Mouse (Mus musculus): ENCODE measurements around the gene Gm12184. TPM values are rescaled to one million over a fixed set of nuclear protein-coding genes. Genes with fewer than 3 reads are reported as not detected.
A peak's percentile ranks its signal among the peaks of the same experiment; 100 is the strongest.

The Gm12184 gene
- polyA plus RNA-seq, 1 experiment from 2014 or later = 4.5 TPM

DNA sequence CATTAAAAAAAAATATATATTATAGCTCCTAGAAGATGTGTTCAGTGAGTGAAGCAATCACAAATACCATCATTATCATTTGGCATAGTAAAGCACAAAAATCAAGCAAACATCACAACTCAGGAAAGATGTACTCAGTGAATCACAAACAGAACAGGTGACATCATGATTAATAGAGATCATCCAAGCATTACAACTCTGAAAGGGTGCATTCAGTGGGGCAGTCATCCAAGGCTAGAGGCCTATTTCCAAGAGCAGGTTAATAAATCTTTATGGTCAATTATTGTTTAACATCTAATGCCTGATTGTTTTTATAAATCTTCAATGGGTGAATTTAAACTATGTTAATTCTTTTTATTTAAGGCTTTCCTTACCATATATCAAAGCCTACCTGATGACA lies 14.3 kb upstream of the Gm12184 start:
- Histone ChIP-seq H3K9ac (replicated peaks; ENCODE audit: low read length) (no peak overlapping the region), H3K4me3 (replicated peaks; ENCODE audit: low read depth, low read length) (no peak overlapping the region), H3K27ac (replicated peaks; ENCODE audit: low read depth, low read length) (no peak overlapping the region), H3K27me3 (ENCODE audit: control insufficient read depth, insufficient read depth, low read length) (peaks cover 10% of the 10 kb centered on the region), H3K4me1 (ENCODE audit: control insufficient read depth, insufficient read depth, low read length) (peaks cover 7% of the 10 kb centered on the region), H3K36me3 (ENCODE audit: control insufficient read depth, insufficient read depth, low read length) (no peaks in the 10 kb centered on the region), H3K9me3 (ENCODE audit: control insufficient read depth, low read length) (no peaks in the 10 kb centered on the region), H3K4me2 (ENCODE audit: low read length) (no peak overlapping the region)
- ATAC-seq (ENCODE audit: low FRiP score, low TSS enrichment) = no peak
- no peak for DNase-seq

DNA sequence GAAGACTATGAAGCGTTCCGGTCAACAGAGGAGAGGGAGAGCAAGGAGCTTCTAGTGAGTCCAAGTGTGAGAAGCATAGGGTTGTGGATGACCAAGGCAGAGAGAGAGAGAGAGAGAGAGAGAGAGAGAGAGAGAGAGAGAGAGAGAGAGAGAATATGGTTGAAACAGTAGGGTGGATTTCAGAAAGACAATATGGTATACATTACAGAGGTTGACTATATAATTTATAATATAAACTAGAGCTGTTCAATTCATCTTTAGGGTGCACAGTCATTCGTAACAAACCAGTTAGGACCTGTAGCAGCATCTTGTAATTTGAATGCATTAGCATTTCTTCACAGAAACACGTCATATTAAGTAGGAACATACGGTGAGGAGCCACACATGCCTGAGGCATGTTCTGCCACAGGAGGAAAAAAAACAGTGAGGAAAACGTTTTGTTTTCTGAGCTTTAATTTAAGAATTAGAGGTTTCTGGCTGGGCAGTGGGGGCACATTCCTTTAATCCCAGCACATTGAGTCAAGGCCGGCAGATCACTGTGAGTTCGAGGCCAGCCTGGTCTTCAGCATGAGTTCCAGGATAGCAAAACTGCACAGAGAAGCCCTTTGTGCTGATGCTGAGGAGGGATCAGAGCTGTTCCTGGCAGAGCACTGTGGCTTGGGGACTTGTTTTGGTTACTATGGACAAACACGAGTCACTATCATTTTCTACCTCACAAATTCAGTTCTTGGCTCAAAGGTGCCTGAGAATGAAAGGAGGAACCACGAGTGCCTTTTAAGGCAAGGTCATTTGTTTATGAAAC lies 12.6 kb upstream of the Gm12184 start:
- peaks cover 7% of the 10 kb centered on the region for H3K4me1 ChIP-seq (ENCODE audit: control insufficient read depth, insufficient read depth, low read length)
- H3K27me3 ChIP-seq (ENCODE audit: control insufficient read depth, insufficient read depth, low read length) = peaks cover 10% of the 10 kb centered on the region
- H3K9ac ChIP-seq (replicated peaks; ENCODE audit: low read length) = no peak overlapping the region
- H3K9me3 ChIP-seq (ENCODE audit: control insufficient read depth, low read length) = no peaks in the 10 kb centered on the region
- ATAC-seq (ENCODE audit: low FRiP score, low TSS enrichment) (no peak), DNase-seq (no peak)
- H3K4me2 ChIP-seq (ENCODE audit: low read length) = peak overlapping the region; percentile 58
- H3K36me3 ChIP-seq (ENCODE audit: control insufficient read depth, insufficient read depth, low read length) = no peaks in the 10 kb centered on the region
- no peak overlapping the region for H3K27ac ChIP-seq (replicated peaks; ENCODE audit: low read depth, low read length)
- peak overlapping the region; percentile 77 for H3K4me3 ChIP-seq (replicated peaks; ENCODE audit: low read depth, low read length)
- 68% methylated on average over 10 of the region's 10 CpGs for WGBS

- Histone ChIP-seq H3K9me3 (ENCODE audit: control insufficient read depth, low read length) (no peaks in the 10 kb centered on the region), H3K9ac (replicated peaks; ENCODE audit: low read length) (peak overlapping the region; percentile 69), H3K27me3 (ENCODE audit: control insufficient read depth, insufficient read depth, low read length) (peaks cover 10% of the 10 kb centered on the region), H3K4me3 (replicated peaks; ENCODE audit: low read depth, low read length) (peak overlapping the region; percentile 77), H3K4me2 (ENCODE audit: low read length) (peak overlapping the region; percentile 58), H3K27ac (replicated peaks; ENCODE audit: low read depth, low read length) (peak overlapping the region; percentile 66; the same call in 1 of the 2 replicates), H3K36me3 (ENCODE audit: control insufficient read depth, insufficient read depth, low read length) (no peaks in the 10 kb centered on the region), H3K4me1 (ENCODE audit: control insufficient read depth, insufficient read depth, low read length) (peaks cover 7% of the 10 kb centered on the region)
- DNase-seq (no peak), ATAC-seq (ENCODE audit: low FRiP score, low TSS enrichment) (0 out of 2 replicates have a peak, but pooled peaks have one; percentile 15)
- WGBS = 3% methylated on average over 16 of the region's 16 CpGs
Observed at GRCm38 (mm10) chr11:48838181-48838797, 11.8 kb upstream of the Gm12184 start.

DNA sequence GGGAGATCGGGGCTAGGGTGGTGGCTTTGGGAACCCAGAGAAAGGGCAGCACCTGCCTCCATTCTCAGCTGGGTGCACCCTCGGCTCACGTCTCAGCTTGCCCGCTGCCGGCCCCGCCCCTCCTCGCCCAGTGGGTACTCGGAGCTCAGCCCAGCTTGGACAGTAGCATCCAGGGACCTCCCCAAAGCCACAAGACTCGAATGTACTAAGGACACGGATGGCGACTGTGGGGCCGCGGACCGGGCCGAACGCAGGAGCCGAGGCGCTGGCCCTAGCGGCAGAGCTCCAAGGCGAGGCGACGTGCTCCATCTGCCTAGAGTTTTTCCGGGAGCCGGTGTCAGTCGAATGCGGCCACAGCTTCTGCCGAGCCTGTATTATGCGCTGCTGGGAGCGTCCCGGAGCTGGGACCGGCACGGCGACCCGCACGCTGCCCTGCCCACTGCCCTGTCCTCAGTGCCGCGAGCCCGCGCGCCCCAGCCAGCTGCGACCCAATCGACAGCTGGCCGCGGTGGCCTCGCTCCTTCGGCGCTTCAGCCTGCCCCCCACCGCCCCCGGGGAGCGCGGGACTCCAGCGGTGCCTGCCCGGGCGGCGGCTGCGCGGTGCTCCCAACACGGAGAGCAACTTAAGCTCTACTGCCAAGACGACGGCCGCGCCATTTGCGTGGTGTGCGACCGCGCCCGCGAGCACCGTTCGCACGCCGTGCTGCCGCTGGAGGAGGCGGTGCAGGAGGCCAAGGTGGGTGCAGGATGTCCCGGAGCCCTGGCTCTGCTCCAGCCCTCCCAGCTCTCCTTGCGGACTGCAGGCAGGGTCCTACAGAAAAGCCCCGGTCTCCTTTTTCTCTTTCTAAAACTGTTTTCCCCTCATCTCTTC lies 11.1 kb upstream of the Gm12184 start:
- peak; percentile 24 for ATAC-seq (ENCODE audit: low FRiP score, low TSS enrichment)
- peaks cover 7% of the 10 kb centered on the region for H3K4me1 ChIP-seq (ENCODE audit: control insufficient read depth, insufficient read depth, low read length)
- peaks cover 10% of the 10 kb centered on the region for H3K27me3 ChIP-seq (ENCODE audit: control insufficient read depth, insufficient read depth, low read length)
- WGBS = under 1% methylated on average over 76 of the region's 77 CpGs
- H3K27ac ChIP-seq (replicated peaks; ENCODE audit: low read depth, low read length) = peak overlapping the region; percentile 66
- H3K4me3 ChIP-seq (replicated peaks; ENCODE audit: low read depth, low read length) = peak overlapping the region; percentile 77
- no peaks in the 10 kb centered on the region for H3K36me3 ChIP-seq (ENCODE audit: control insufficient read depth, insufficient read depth, low read length)
- peak overlapping the region; percentile 69 for H3K9ac ChIP-seq (replicated peaks; ENCODE audit: low read length)
- DNase-seq = peak; percentile 78
- no peaks in the 10 kb centered on the region for H3K9me3 ChIP-seq (ENCODE audit: control insufficient read depth, low read length)
- peak overlapping the region; percentile 58 for H3K4me2 ChIP-seq (ENCODE audit: low read length)

GRCm38 (mm10) chr11:48836990-48837309 lies 10.5 kb upstream of the Gm12184 start:
- ATAC-seq (ENCODE audit: low FRiP score, low TSS enrichment) (no peak), DNase-seq (no peak)
- Histone ChIP-seq H3K27me3 (ENCODE audit: control insufficient read depth, insufficient read depth, low read length) (peaks cover 10% of the 10 kb centered on the region), H3K4me2 (ENCODE audit: low read length) (peak overlapping the region; percentile 58), H3K9me3 (ENCODE audit: control insufficient read depth, low read length) (no peaks in the 10 kb centered on the region), H3K4me3 (replicated peaks; ENCODE audit: low read depth, low read length) (peak overlapping the region; percentile 77), H3K36me3 (ENCODE audit: control insufficient read depth, insufficient read depth, low read length) (no peaks in the 10 kb centered on the region), H3K9ac (replicated peaks; ENCODE audit: low read length) (peak overlapping the region; percentile 69), H3K4me1 (ENCODE audit: control insufficient read depth, insufficient read depth, low read length) (peaks cover 7% of the 10 kb centered on the region), H3K27ac (replicated peaks; ENCODE audit: low read depth, low read length) (no peak overlapping the region)
- WGBS = 8% methylated on average over 11 of the region's 11 CpGs

- no peak overlapping the region for H3K27ac ChIP-seq (replicated peaks; ENCODE audit: low read depth, low read length)
- DNase-seq (no peak), ATAC-seq (ENCODE audit: low FRiP score, low TSS enrichment) (no peak)
- no peak overlapping the region for H3K4me3 ChIP-seq (replicated peaks; ENCODE audit: low read depth, low read length)
- no peaks in the 10 kb centered on the region for H3K36me3 ChIP-seq (ENCODE audit: control insufficient read depth, insufficient read depth, low read length)
- no peak overlapping the region for H3K9ac ChIP-seq (replicated peaks; ENCODE audit: low read length)
- H3K4me2 ChIP-seq (ENCODE audit: low read length) = no peak overlapping the region
- no peaks in the 10 kb centered on the region for H3K9me3 ChIP-seq (ENCODE audit: control insufficient read depth, low read length)
- 83% methylated on average over 6 of the region's 6 CpGs for WGBS
- H3K27me3 ChIP-seq (ENCODE audit: control insufficient read depth, insufficient read depth, low read length) = peaks cover 10% of the 10 kb centered on the region
- H3K4me1 ChIP-seq (ENCODE audit: control insufficient read depth, insufficient read depth, low read length) = peaks cover 7% of the 10 kb centered on the region
Observed at GRCm38 (mm10) chr11:48835923-48836322, 9.5 kb upstream of the Gm12184 start.

- H3K27me3 ChIP-seq (ENCODE audit: control insufficient read depth, insufficient read depth, low read length) = no peaks in the 10 kb centered on the region; the same call in 1 of the 2 replicates
- H3K4me2 ChIP-seq (ENCODE audit: low read length) = peak overlapping the region; percentile 65
- H3K4me3 ChIP-seq (replicated peaks; ENCODE audit: low read depth, low read length) = peak overlapping the region; percentile 53
- H3K9me3 ChIP-seq (ENCODE audit: control insufficient read depth, low read length) = no peaks in the 10 kb centered on the region
- H3K4me1 ChIP-seq (ENCODE audit: control insufficient read depth, insufficient read depth, low read length) = peaks cover 7% of the 10 kb centered on the region
- ATAC-seq (ENCODE audit: low FRiP score, low TSS enrichment) (peak; percentile 88), DNase-seq (peak; percentile 93)
- H3K27ac ChIP-seq (replicated peaks; ENCODE audit: low read depth, low read length) = peak overlapping the region; percentile 67
- H3K9ac ChIP-seq (replicated peaks; ENCODE audit: low read length) = peak overlapping the region; percentile 59
- H3K36me3 ChIP-seq (ENCODE audit: control insufficient read depth, insufficient read depth, low read length) = no peaks in the 10 kb centered on the region
- WGBS = under 1% methylated on average over 30 of the region's 30 CpGs
Observed at GRCm38 (mm10) chr11:48833731-48834639, 7.5 kb upstream of the Gm12184 start.
